Mouse (Mus musculus) hindbrain, postnatal 0 days (tissue): ENCODE measurements around the gene Ncbp3. TPM values are rescaled to one million over a fixed set of nuclear protein-coding genes. Genes with fewer than 3 reads are reported as not detected.

Experiments
- ATAC-seq: fragments of 200-750 bp; cut with Nextera tagmentation; 2 replicates; pipeline ENCODE4 v1.8.0; 2017; ENCODE audit warnings: mild to moderate bottlenecking, moderate TSS enrichment, moderate library complexity
- DNase-seq: peaks from one replicate; pipeline ENCODE4 v3.0.0-alpha.2; 2015; ENCODE audit warnings: low spot score
- H3K27ac ChIP-seq: fragments of 300-500 bp; sonication (generic); 2 replicates; pipeline ENCODE4 v1.5.1; 2014; ENCODE audit warnings: mild to moderate bottlenecking
- H3K27me3 ChIP-seq: fragments of 300-500 bp; sonication (generic); 2 replicates; pipeline ENCODE4 v1.6.1; 2014; ENCODE audit warnings: low read length, mixed read lengths; ENCODE audit not compliant: insufficient read depth
- H3K36me3 ChIP-seq: fragments of 300-500 bp; sonication (generic); 2 replicates; pipeline ENCODE4 v1.6.1; 2014; ENCODE audit warnings: low read length, mixed read lengths; ENCODE audit not compliant: insufficient read depth
- H3K4me1 ChIP-seq: fragments of 300-500 bp; sonication (generic); 2 replicates; pipeline ENCODE4 v1.6.1; 2014; ENCODE audit warnings: antibody characterized with exemption, low read length, mixed read lengths; ENCODE audit not compliant: insufficient read depth
- H3K4me2 ChIP-seq: fragments of 300-500 bp; sonication (generic); 2 replicates; pipeline ENCODE4 v1.6.1; 2014; ENCODE audit warnings: low read depth, mild to moderate bottlenecking, low read length, moderate library complexity, mixed read lengths
- H3K4me3 ChIP-seq: fragments of 300-500 bp; sonication (generic); 2 replicates; pipeline ENCODE4 v1.5.1; 2014; ENCODE audit warnings: low read length
- H3K9ac ChIP-seq: fragments of 300-500 bp; sonication (generic); replicated peaks from 2 replicates; pipeline ENCODE4 v1.6.1; 2014; ENCODE audit warnings: mild to moderate bottlenecking, low read length, moderate library complexity, mixed read lengths
- H3K9me3 ChIP-seq: fragments of 300-500 bp; sonication (generic); 2 replicates; pipeline ENCODE4 v1.6.1; 2016; ENCODE audit warnings: low read length, mixed read lengths
- CTCF ChIP-seq: IDR thresholded peaks from 2 replicates; pipeline ENCODE4 v1.5.1; 2016; ENCODE audit warnings: antibody characterized with exemption, control low read depth, low read depth
- WGBS: fragments of 180-500 bp; shearing (Covaris S2); extraction: QIAGEN DNeasy Blood & Tissue Kit; methylation state at CpG from one replicate; pipeline ENCODE4 v1.1.7; 2014; 5-methylcytosine and 5-hydroxymethylcytosine counted together
- polyA plus RNA-seq: library from polyadenylated mRNA; unstranded; fragments of >200 nt; fragmentation: Nextera tagmentation; extraction: Ambion mirVana; gene quantifications from 2 replicates; pipeline ENCODE4 v1.2.1, GENCODE M21; 2015
- total RNA-seq: library from RNA; depleted of rRNA; stranded (reverse); fragments of >200 nt; gene quantifications from 2 replicates; pipeline ENCODE4 v1.2.3, GENCODE M21; 2014

The Ncbp3 gene
- total and polyA plus RNA-seq, 2 experiments from 2014 or later: 6.9 to 7.3 TPM

GRCm38 (mm10) chr11:73019147-73019795 lies 28.3 kb upstream of the Ncbp3 start:
- WGBS: under 1% methylated on average over 46 of the region's 46 CpGs
- ATAC-seq: peak; percentile 74
- peak; percentile 34 for TF ChIP-seq CTCF
- Histone ChIP-seq H3K36me3 (no peaks in the 10 kb centered on the region), H3K9me3 (no peaks in the 10 kb centered on the region), H3K4me3 (peak overlapping the region; percentile 61), H3K4me1 (peaks cover 22% of the 10 kb centered on the region), H3K4me2 (peak overlapping the region; percentile 88), H3K27ac (peak overlapping the region; percentile 64), H3K27me3 (no peaks in the 10 kb centered on the region), H3K9ac (peak overlapping the region; percentile 64)
- DNase-seq: peak; percentile 78

GRCm38 (mm10) chr11:73020953-73021800 lies 26.4 kb upstream of the Ncbp3 start:
- H3K9ac ChIP-seq: 0 out of 2 replicates have a peak overlapping the region, but pooled peaks have one; percentile 22
- H3K27ac ChIP-seq: no peak overlapping the region
- H3K36me3 ChIP-seq: no peaks in the 10 kb centered on the region
- WGBS: 58% methylated on average over 7 of the region's 7 CpGs
- ATAC-seq: no peak
- no peak overlapping the region for H3K4me3 ChIP-seq
- TF ChIP-seq CTCF: no peak
- no peak for DNase-seq
- H3K9me3 ChIP-seq: no peaks in the 10 kb centered on the region
- no peaks in the 10 kb centered on the region for H3K27me3 ChIP-seq
- H3K4me2 ChIP-seq: no peak overlapping the region; the same call in 1 of the 2 replicates
- 0 out of 2 replicates have a peak, but pooled peaks cover 9% of the 10 kb centered on the region for H3K4me1 ChIP-seq

- Histone ChIP-seq H3K27me3 (no peaks in the 10 kb centered on the region), H3K36me3 (no peaks in the 10 kb centered on the region), H3K9me3 (no peaks in the 10 kb centered on the region), H3K9ac (no peak overlapping the region), H3K4me3 (no peak overlapping the region), H3K4me1 (0 out of 2 replicates have a peak, but pooled peaks cover 8% of the 10 kb centered on the region), H3K27ac (no peak overlapping the region), H3K4me2 (no peak overlapping the region)
- TF ChIP-seq CTCF: no peak
- DNase-seq: no peak
- ATAC-seq: no peak
- 56% methylated on average over 9 of the region's 9 CpGs for WGBS
Observed at GRCm38 (mm10) chr11:73023099-73023498, 24.5 kb upstream of the Ncbp3 start.

GRCm38 (mm10) chr11:73023827-73024226 lies 23.8 kb upstream of the Ncbp3 start:
- H3K4me2 ChIP-seq: no peak overlapping the region
- H3K27ac ChIP-seq: no peak overlapping the region
- H3K9ac ChIP-seq: no peak overlapping the region
- H3K4me3 ChIP-seq: no peak overlapping the region
- H3K9me3 ChIP-seq: no peaks in the 10 kb centered on the region
- TF ChIP-seq CTCF: no peak
- 0 out of 2 replicates have a peak, but pooled peaks cover 8% of the 10 kb centered on the region for H3K4me1 ChIP-seq
- H3K27me3 ChIP-seq: no peaks in the 10 kb centered on the region
- 32% methylated on average over 4 of the region's 4 CpGs for WGBS
- no peak for ATAC-seq
- no peaks in the 10 kb centered on the region for H3K36me3 ChIP-seq
- DNase-seq: no peak

GRCm38 (mm10) chr11:73024236-73024904 lies 23.2 kb upstream of the Ncbp3 start:
- Histone ChIP-seq H3K27me3 (no peaks in the 10 kb centered on the region), H3K9me3 (no peaks in the 10 kb centered on the region), H3K27ac (no peak overlapping the region), H3K9ac (no peak overlapping the region), H3K4me3 (no peak overlapping the region), H3K4me1 (0 out of 2 replicates have a peak, but pooled peaks cover 8% of the 10 kb centered on the region), H3K4me2 (no peak overlapping the region), H3K36me3 (no peaks in the 10 kb centered on the region)
- WGBS: 62% methylated on average over 7 of the region's 7 CpGs
- ATAC-seq (no peak), DNase-seq (no peak)
- TF ChIP-seq CTCF: no peak

GRCm38 (mm10) chr11:73026961-73027360 lies 20.6 kb upstream of the Ncbp3 start:
- no peaks in the 10 kb centered on the region for H3K27me3 ChIP-seq
- no peak overlapping the region for H3K27ac ChIP-seq
- TF ChIP-seq CTCF: no peak
- no peak overlapping the region for H3K4me2 ChIP-seq
- H3K9me3 ChIP-seq: no peaks in the 10 kb centered on the region
- no peak overlapping the region for H3K9ac ChIP-seq
- DNase-seq: no peak
- ATAC-seq: no peak
- 63% methylated on average over 8 of the region's 8 CpGs for WGBS
- no peaks in the 10 kb centered on the region for H3K36me3 ChIP-seq
- no peak overlapping the region for H3K4me3 ChIP-seq
- H3K4me1 ChIP-seq: no peaks in the 10 kb centered on the region
